Mouse (Mus musculus) right cerebral cortex, postnatal 14 days (tissue): ENCODE data around the gene Ypel3.
"Not testable (repeated sequence)": the region's sequence is repeated elsewhere in the genome, so short reads cannot be mapped to it uniquely, and the experiment has no call there.

Source experiments
- DNase-seq: peaks from one replicate; pipeline ENCODE4 v3.0.0; 2022

The Ypel3 gene

DNA sequence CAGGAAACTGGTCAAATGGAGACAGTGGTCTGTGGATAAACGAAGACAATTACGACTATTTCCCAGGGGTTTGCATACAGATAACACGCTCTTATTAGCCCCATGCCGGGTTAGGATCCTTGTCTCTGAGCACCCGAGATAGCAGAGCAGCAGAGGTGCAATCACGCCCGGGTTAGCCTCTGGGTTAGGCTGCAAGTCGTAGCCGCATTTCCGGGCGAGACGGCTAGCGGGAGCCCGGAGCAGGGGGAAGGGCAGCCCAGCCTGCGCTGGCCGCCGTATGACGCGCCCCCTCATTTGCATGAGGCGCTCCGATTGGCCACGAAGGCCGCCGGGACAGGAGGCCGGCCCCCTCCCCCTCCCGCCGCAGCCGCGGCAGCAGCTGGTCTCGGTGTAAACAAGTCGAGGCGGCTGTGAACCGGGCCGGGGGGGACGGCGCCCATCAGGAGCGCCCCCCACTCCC lies at the start of gene Ypel3:
Ypel3 (plus strand) TSS at position 358 of the 460 bp plus-strand sequence.
- DNase-seq = peak; percentile 94

- not testable (repeated sequence) for DNase-seq
Observed at GRCm38 (mm10) chr7:126730256-126730789, 46.4 kb upstream of the Ypel3 start.

DNA sequence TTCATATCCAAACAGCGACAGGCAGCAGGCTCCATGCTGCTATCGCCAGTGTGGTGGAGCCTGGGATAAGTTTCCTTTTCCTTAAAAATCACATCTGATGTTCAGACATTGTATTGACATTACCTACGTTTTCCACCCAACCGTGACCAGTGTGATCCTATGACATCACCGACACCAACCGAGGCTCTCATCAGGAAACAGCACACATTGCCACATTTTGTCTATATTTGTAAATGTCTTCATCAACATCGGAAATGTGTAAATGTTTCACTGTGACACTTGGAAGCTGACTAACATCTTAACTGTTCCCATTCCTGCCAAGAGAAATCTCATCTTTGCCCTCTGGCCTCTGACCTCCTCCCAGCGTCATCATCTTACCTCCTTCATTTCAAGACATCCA lies 40.6 kb upstream of the Ypel3 start:
- DNase-seq = no peak

DNA sequence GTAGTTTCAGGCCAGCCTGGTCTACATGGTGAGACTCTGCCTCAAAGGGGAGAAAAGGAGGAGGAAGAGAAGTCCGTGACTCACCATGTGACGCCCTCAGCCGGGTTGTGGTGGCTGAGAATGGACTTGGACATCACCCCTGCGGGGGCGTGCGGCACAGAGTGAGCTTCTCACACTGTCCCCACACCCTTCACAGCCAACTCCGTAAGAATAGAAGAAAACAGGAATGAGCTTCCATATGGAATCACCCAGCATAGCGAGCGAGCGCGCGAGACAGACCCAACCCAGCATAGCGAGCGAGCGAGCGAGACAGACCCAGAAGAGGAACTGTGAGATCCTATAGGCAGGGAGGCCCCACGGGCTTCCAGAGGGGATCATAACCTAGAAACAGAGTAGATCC lies 37.2 kb upstream of the Ypel3 start:
- DNase-seq = peak; percentile 57

DNA sequence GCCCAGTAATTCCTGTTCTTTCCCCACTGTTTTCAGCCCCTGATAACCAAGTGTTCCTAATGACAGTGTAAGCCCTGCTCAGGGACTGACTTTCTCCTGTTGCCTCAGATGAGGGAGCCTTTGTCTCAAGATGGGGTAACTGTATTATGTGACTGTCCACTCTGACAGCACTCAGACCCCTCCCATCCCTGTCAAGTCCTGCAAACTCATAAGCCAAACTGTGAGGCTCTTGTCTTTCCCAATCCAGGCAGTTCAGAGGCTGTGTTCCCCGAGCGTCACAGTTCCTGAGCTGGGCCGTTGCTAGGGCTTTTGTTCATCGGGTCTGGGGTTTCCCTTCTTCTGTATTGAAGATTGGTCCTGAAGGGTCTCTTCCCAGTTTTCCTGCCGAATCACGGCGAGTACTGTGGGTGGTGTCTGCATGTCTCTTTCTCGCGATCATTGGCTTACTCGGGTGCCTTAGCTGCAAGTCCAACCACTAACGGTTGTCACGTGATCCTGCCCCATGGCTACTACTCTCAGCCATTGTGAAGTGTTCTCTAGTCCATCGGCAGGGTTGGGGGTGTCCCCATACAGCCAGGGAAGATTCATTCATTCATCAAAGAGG lies 36.5 kb upstream of the Ypel3 start:
- no peak for DNase-seq

DNA sequence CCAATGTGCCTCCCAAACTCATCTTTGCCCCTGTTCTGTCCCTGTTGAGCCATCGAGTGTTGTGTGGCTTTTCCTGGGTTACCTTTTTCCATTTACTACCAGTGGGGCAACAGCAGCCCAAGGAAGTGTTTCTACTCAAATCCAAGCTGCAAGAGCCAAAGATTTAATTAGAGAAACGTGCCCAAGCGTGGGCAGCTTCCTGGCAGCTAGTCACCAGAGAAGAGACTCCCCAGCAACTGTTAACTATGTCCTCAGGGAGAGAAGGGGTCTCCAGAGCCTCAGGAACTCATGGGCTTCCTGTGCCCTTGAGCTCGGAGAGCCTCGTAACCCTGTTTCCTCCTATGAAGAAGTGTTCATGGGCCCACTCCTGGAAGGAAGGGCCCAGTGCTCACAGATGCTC lies 35.8 kb upstream of the Ypel3 start:
- DNase-seq = no peak

GRCm38 (mm10) chr7:126741452-126741851 lies 35.3 kb upstream of the Ypel3 start:
- no peak for DNase-seq

- no peak for DNase-seq
Observed at GRCm38 (mm10) chr7:126741964-126742482, 34.7 kb upstream of the Ypel3 start.

GRCm38 (mm10) chr7:126746066-126746465 lies 30.7 kb upstream of the Ypel3 start:
- DNase-seq = no peak

GRCm38 (mm10) chr7:126746798-126747197 lies 30.0 kb upstream of the Ypel3 start:
- no peak for DNase-seq

DNA sequence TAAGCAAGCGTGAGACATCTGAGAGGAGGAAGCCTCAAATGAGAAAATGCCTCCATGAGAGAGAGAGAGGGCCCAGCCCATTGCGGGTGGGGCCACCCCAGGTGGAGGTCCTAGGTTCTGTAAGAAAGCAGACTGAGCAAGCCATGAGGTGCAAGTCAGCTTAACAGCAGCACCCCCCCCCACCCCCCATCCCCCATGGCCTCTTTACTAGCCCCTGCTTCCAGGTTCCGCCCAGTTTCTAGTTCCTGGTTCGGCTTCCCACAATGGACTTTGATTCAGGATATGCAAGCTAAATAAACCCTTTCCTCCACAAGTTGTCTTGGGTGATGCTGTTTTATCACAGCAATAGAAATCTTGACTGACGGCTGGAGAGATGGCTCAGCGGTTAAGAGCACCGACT lies 27.9 kb upstream of the Ypel3 start:
- no peak for DNase-seq

DNA sequence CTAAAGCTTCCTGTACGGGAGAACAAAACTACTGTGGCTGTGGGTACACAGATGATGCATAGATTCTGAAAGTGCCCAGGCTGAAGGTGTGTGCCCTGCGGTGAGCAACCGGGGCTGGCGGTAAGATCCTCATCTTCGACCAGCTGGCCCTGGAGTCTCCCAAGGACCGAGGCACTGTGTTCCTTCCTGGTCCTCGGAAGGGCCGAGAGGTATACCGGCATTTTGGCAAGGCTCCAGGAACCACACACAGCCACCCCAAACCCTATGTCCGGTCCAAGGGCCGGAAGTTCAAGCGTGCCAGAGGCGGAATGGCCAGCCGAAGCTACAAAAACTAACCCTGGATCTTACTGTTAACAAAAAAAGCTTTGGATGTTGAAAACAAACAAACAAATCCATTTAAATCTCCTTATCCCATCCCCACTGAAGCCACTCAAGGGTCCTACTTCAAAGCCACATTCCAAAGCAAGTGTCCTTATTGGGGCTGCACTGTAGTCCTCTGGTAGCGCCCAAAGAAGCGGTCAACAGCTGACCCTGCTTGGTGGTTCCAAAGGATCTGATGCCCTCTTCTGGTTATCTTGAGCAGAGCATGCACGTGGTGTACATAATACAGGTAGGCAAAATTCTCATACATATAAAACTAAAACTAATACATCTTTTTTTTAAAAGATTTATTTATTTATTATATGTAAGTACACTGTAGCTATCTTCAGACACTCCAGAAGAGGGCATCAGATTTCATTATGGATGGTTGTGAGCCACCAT lies 27.0 kb upstream of the Ypel3 start:
- DNase-seq = no peak

- DNase-seq = peak; percentile 65
Observed at GRCm38 (mm10) chr7:126754866-126755265, 21.9 kb upstream of the Ypel3 start.

DNA sequence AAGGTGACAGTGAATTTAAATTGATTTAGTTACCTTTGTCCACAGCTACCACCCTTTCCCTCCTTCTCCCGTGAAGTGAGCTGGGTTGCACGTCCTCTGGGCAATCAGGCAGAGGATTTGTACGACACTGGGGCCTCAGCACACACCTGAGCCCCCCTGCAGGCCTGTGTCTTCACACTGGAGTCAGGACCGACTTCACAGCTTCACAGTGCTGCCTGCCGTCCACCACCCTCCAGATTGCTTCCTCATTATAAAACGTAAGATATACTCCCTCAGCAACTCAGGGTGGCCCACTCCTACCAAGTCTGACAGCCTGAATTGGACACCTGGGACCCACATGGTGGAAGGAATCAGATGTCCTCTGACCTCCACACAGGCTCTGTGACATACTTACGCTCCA lies 18.2 kb upstream of the Ypel3 start:
- no peak for DNase-seq

GRCm38 (mm10) chr7:126759050-126759671 lies 17.6 kb upstream of the Ypel3 start, which contains the start of gene Mapk3:
Mapk3 (plus strand) TSS chr7:126759601.
- DNase-seq = peak; percentile 87

- DNase-seq = no peak
Observed at GRCm38 (mm10) chr7:126759672-126760390, 16.9 kb upstream of the Ypel3 start.

GRCm38 (mm10) chr7:126760391-126760802 lies 16.4 kb upstream of the Ypel3 start:
- DNase-seq = no peak

DNA sequence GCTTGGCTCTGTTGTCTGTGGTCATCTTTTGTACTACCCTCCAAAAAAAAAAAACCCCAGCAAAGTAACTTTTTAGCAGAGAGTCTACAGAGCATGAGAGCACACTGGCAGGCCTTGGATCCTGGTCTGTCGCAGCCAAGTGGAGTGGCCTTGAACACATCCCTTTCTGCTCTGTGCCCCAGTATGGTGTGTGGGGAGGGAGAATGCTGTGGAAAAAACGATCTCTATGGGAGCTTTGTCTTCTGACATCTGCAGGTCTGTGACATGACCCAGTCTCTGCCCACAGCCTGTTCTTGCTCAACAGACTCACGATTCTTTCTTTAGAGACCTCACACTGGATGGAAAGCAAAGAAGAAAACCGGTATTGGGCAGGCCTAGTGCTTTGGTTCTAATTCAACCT lies 15.8 kb upstream of the Ypel3 start:
- no peak for DNase-seq

DNA sequence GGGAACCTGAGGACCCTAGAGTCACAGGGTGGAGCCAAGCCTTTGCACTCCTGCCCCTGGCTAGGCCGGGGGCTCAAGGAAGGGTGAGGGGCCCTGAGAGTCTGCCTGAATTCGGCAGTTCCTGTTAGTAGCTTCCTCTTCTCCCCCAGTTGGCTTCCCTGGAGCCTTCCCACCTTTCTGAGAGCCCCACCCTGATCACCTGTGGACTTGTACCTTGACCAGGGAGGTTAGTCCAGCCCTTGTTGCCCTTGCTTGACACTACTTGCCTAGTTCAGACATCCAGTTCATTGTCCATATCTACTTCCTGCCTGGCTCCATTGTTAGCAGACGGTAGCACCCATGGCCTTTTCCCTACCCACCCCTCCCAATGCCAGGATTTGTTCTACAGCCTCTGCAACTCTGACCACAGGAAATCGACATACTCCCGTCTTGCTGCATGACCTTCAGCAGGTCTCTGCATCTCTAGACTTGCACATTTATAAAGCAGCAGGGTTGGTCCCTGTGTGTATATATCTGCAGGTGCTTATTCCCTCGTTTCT lies 15.2 kb upstream of the Ypel3 start:
- DNase-seq = no peak

DNA sequence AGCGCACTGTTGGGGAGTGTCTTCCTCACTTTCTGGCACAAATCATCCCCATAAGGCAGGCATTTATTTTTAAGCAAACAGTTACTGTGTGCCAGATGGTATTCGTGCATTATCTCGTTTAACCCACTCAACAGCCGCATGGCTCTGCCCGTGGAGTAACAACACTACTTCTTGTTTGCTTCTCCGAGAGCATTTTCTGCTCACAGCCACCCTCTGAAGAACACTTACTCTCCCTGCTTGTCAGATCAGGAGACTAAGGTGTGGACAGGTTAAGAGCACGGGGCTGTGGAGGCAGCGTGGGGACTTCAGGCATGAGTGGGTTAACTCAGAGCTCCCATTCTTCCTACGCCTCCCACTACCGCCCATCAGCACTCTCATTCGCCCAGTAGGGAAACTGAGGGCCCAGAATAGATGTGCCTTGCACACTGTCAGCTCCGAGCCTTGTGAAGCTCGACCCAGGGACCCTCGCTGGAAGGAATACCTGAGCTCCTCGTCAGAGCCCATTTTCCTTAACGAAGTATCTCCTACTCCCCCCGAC lies 14.2 kb upstream of the Ypel3 start:
- no peak for DNase-seq

DNA sequence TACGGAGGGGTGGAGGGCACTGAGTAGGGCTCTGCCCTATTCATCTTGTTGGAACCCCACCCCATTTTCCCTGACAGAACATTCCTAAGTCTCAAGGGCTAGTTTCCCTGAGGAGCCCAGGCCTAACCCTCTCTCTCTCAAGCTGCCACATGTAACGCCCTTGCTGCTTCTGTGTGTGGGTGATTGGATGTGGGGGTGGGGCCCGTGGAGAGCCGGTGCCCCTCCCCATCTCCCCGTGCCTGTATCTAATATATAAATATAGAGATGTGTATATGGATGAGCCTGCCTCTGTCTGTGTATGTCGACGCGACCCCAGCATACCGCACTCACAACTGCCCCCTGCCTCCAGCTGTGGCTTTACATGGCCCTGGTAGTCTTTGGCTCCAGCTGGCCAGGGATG lies 11.2 kb upstream of the Ypel3 start:
- no peak for DNase-seq

- no peak for DNase-seq
Observed at GRCm38 (mm10) chr7:126766201-126766600, 10.6 kb upstream of the Ypel3 start, which contains the start of gene Gdpd3. Gdpd3 (plus strand) TSS chr7:126766334.
